Mouse (Mus musculus): Measurements from ENCODE around the gene Nkx6-2. TPM values are rescaled to one million over a fixed set of nuclear protein-coding genes. Genes with fewer than 3 reads are reported as not detected.

Nkx6-2 gene
- total and polyA plus RNA-seq, 2 experiments from 2014 or later, result 0.19 TPM; not detected in 1

DNA sequence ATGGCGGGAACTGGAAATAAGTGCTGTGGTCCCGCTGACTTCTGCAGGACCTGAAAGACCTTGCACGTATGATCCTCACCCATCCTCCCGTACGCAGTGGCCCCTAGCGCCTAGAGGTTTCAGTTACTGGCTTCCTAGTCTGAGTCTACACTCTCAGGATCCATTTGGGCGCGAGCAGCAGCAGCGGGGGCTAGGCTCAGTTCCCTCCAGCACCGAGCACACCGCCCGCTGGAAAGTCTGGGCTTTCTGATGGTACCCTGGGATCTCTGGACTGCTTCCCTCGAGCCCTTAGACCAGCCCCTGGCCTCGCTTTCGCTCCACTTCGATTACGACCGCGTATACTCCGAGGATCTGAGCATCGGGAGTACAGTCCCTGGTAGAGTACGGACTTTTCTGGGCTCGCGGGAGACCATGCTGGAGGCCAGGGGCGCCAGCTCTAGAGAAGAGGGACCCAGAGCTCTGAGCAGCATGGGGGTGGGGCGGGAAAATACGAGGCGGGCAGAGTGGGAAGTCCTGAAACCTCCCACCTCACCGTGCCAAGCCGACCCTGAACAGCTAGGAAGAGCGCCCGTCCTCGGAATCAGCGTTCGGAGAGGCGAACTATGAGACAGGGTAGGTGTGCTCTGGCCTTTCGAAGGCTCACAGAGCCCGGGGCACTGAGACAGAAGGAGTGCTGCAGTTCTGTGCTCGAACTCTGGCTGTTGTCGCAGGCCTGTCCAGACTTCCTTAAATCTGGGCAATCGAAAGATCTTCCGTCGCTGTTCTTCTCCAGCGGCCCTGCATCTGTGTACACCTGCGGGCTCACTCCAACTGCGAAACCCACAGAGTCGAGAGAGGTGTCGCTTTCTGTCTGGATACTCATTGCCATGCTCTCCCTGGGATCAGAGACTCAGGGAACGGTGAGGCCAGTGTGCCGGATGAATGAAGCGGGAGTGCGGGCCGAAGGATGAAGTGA, 1.9 kb upstream of the Nkx6-2 start:
- H3K36me3 ChIP-seq (replicated peaks; ENCODE audit: control insufficient read depth, insufficient read depth, low read length), result peaks cover 6% of the 10 kb centered on the region
- H3K4me3 ChIP-seq (ENCODE audit: low read depth, low read length), result peak overlapping the region; percentile 32
- ATAC-seq (ENCODE audit: insufficient read depth, low read depth) (no peak), DNase-seq (ENCODE audit: low spot score) (no peak)
- 3% methylated on average over 53 of the region's 53 CpGs for WGBS
- peaks cover 90% of the 10 kb centered on the region for H3K27me3 ChIP-seq (ENCODE audit: control insufficient read depth, insufficient read depth, low read length)
- H3K9me3 ChIP-seq (replicated peaks; ENCODE audit: control insufficient read depth, low read length), result no peaks in the 10 kb centered on the region
- H3K27ac ChIP-seq (ENCODE audit: low read depth), result no peak overlapping the region
- peak overlapping the region; percentile 30 for H3K4me2 ChIP-seq (ENCODE audit: low read depth, low read length)
- no peak overlapping the region for H3K9ac ChIP-seq (replicated peaks; ENCODE audit: low read depth, low read length)
- H3K4me1 ChIP-seq (ENCODE audit: control insufficient read depth, insufficient read depth), result peaks cover 18% of the 10 kb centered on the region
- no peak for TF ChIP-seq CTCF (IDR thresholded peaks at IDR 0.05; ENCODE audit: low read depth)

DNA sequence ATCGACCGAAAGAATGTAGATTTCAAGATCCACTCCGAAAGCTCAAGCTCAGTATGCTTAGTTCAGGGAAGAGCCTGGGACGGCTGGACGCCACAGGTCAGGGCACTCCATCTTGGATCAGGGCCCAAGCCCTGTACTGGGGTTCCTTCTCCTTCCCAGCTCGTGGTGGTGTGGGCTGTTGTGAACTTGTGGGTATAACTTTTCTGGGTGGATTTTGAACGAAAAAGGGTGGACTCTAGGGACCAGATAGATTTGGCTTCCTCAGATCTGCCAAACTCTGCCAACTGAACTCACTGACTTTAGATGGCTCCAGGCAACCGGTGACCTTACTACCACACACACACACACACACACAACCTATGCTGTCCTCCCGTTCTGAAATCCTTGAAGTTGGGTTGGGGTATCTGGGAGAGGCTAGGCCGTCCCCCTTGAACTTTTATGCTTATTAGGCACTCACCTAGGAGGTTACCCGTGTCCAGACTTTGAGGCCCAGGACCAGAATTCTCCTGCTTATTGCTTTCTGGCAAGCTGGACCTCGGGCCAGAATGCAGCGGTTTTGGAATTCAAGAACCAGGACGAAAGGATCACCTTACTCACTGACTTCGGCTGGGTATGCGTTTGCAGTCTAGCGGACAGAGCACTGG, 619 bp upstream of the Nkx6-2 start:
- TF ChIP-seq CTCF (IDR thresholded peaks at IDR 0.05; ENCODE audit: low read depth) (no peak), EP300 (IDR thresholded peaks at IDR 0.05; ENCODE audit: low read depth) (no peak)
- ATAC-seq (ENCODE audit: insufficient read depth, low read depth) (no peak), DNase-seq (ENCODE audit: low spot score) (no peak)
- Histone ChIP-seq H3K9ac (replicated peaks; ENCODE audit: low read depth, low read length) (no peak overlapping the region), H3K27ac (ENCODE audit: low read depth) (no peak overlapping the region), H3K27me3 (ENCODE audit: control insufficient read depth, insufficient read depth, low read length) (peaks cover 92% of the 10 kb centered on the region), H3K9me3 (replicated peaks; ENCODE audit: control insufficient read depth, low read length) (no peaks in the 10 kb centered on the region), H3K4me3 (ENCODE audit: low read depth, low read length) (peak overlapping the region; percentile 47), H3K4me2 (ENCODE audit: low read depth, low read length) (no peak overlapping the region), H3K4me1 (ENCODE audit: control insufficient read depth, insufficient read depth) (peaks cover 18% of the 10 kb centered on the region), H3K36me3 (replicated peaks; ENCODE audit: control insufficient read depth, insufficient read depth, low read length) (peaks cover 18% of the 10 kb centered on the region)
- 30% methylated on average over 17 of the region's 17 CpGs for WGBS

DNA sequence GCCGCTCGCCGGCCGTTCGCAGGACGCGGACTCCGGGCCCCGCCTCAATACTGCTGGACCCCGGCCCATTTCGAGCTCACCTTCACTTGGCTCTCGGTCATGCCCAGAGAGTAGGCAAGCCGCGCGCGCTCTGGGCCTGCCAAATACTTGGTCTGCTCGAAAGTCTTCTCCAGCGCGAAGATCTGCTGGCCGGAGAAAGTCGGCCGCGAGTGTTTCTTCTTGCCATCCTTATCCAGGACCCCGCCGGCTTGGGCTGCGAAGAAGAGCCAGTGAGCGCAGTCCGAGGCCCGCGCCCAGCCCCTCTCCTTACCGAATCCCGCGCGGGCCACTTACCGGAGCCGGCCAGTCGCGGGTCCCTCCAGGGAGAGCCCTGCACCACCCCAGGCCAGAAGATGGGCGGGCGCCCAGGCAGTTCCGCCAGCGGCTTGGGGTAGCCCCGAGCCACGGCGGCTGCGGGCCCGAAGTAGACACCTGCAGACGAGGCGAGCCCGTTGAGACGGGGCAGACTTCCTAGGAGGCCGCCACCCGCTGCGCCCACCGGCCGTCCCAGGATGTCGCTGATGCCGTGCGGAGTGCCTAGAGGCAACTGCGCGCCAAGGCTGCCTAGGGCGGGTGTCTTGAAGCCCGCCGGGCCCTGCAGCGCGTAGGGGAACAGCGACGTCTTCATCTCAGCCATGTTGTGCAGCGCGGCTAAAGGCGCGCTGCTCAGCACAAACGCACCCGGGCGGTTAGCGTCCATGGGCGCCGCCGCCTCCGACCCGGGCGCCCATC, 611 bp downstream of the Nkx6-2 start:
- Histone ChIP-seq H3K9ac (replicated peaks; ENCODE audit: low read depth, low read length) (no peak overlapping the region), H3K4me1 (ENCODE audit: control insufficient read depth, insufficient read depth) (peaks cover 18% of the 10 kb centered on the region), H3K4me2 (ENCODE audit: low read depth, low read length) (peak overlapping the region; percentile 61), H3K4me3 (ENCODE audit: low read depth, low read length) (peak overlapping the region; percentile 47), H3K9me3 (replicated peaks; ENCODE audit: control insufficient read depth, low read length) (no peaks in the 10 kb centered on the region), H3K27ac (ENCODE audit: low read depth) (no peak overlapping the region), H3K36me3 (replicated peaks; ENCODE audit: control insufficient read depth, insufficient read depth, low read length) (peaks cover 31% of the 10 kb centered on the region), H3K27me3 (ENCODE audit: control insufficient read depth, insufficient read depth, low read length) (peaks cover 81% of the 10 kb centered on the region)
- DNase-seq (ENCODE audit: low spot score) (no peak), ATAC-seq (ENCODE audit: insufficient read depth, low read depth) (peak; percentile 19; the same call in 1 of the 2 replicates)
- TF ChIP-seq EP300 (IDR thresholded peaks at IDR 0.05; ENCODE audit: low read depth) (no peak), CTCF (IDR thresholded peaks at IDR 0.05; ENCODE audit: low read depth) (no peak)
- under 1% methylated on average over 82 of the region's 82 CpGs for WGBS

DNA sequence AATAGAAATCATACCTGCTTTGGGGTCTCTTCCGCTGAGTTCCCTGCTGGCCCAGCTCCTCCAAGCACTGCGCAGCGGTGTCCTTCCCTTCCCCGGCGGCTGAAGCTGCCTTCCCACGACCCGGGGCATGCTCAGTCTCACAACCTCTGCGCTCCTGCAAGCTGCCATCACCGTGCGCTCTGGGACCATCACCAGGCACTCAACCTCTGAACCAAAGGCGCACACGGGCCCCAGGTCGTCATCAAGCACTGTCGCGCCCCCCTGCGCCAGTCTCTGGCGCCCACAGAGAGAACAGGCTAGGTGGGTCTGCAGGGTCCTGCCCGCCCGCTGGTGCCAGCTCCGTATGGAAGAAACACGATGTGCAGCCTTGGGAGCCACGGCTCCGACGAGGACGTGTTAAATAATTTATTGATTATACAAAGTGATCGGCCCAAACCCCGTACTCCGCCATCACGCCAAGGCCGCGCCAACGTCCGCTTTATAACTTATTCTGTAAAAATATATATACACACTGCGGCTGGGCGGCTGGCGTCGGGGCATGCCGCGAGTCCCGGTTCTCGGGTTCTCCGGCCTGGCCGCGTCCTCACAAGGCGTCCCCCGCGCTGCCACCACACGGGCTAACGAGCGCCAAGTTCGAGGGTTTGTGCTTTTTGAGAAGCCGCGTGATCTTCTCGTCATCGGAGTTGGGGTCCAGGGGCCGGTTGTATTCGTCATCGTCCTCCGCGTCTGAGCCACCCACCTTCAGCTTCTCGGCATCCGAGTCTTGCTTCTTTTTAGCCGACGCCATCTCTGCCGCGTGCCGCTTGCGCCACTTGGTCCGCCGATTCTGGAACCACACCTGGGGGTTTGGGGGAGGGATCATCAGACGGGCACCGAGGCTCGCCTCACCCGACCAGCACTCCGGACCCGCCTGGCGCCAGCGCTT, 1.5 kb downstream of the Nkx6-2 start:
- peak overlapping the region; percentile 47 for H3K4me3 ChIP-seq (ENCODE audit: low read depth, low read length)
- H3K9me3 ChIP-seq (replicated peaks; ENCODE audit: control insufficient read depth, low read length), result no peaks in the 10 kb centered on the region
- no peak overlapping the region for H3K9ac ChIP-seq (replicated peaks; ENCODE audit: low read depth, low read length)
- H3K36me3 ChIP-seq (replicated peaks; ENCODE audit: control insufficient read depth, insufficient read depth, low read length), result peaks cover 39% of the 10 kb centered on the region
- peaks cover 18% of the 10 kb centered on the region for H3K4me1 ChIP-seq (ENCODE audit: control insufficient read depth, insufficient read depth)
- no peak for DNase-seq (ENCODE audit: low spot score)
- H3K4me2 ChIP-seq (ENCODE audit: low read depth, low read length), result peak overlapping the region; percentile 61
- no peak for ATAC-seq (ENCODE audit: insufficient read depth, low read depth)
- WGBS, result 7% methylated on average over 78 of the region's 78 CpGs
- TF ChIP-seq EP300 (IDR thresholded peaks at IDR 0.05; ENCODE audit: low read depth) (no peak), CTCF (IDR thresholded peaks at IDR 0.05; ENCODE audit: low read depth) (no peak)
- H3K27me3 ChIP-seq (ENCODE audit: control insufficient read depth, insufficient read depth, low read length), result peaks cover 73% of the 10 kb centered on the region
- no peak overlapping the region for H3K27ac ChIP-seq (ENCODE audit: low read depth)
